Mouse (Mus musculus): ENCODE data around the gene Rnf181. TPM values are rescaled to one million over a fixed set of nuclear protein-coding genes. Genes with fewer than 3 reads are reported as not detected.

The Rnf181 gene
- polyA plus RNA-seq, 1 experiment from 2014 or later = 95.4 TPM

- Histone ChIP-seq H3K36me3 (ENCODE audit: control insufficient read depth, insufficient read depth, low read length) (peaks cover 11% of the 10 kb centered on the region; the same call in 1 of the 2 replicates), H3K4me3 (ENCODE audit: low read depth, low read length) (no peak overlapping the region), H3K27ac (ENCODE audit: low read depth, low read length) (no peak overlapping the region), H3K4me1 (ENCODE audit: control insufficient read depth, insufficient read depth, low read length) (peaks cover 33% of the 10 kb centered on the region), H3K9ac (ENCODE audit: low read depth, low read length) (peak overlapping the region; percentile 34; the same call in 1 of the 2 replicates), H3K9me3 (replicated peaks; ENCODE audit: control insufficient read depth, low read length) (no peaks in the 10 kb centered on the region), H3K4me2 (no peak overlapping the region), H3K27me3 (ENCODE audit: control insufficient read depth, insufficient read depth, low read length) (no peaks in the 10 kb centered on the region)
- 73% methylated on average over 7 of the region's 7 CpGs for WGBS (ENCODE audit: insufficient replicate concordance)
- ATAC-seq (replicated peaks; ENCODE audit: insufficient number of reproducible peaks, low FRiP score, low TSS enrichment) = no peak
These were observed 6.2 kb downstream of the Rnf181 start for GRCm38 (mm10) chr6:72360599-72360935.

GRCm38 (mm10) chr6:72359891-72360598 lies 6.7 kb downstream of the Rnf181 start:
- H3K27ac ChIP-seq (ENCODE audit: low read depth, low read length) = no peak overlapping the region
- no peaks in the 10 kb centered on the region for H3K9me3 ChIP-seq (replicated peaks; ENCODE audit: control insufficient read depth, low read length)
- H3K36me3 ChIP-seq (ENCODE audit: control insufficient read depth, insufficient read depth, low read length) = peaks cover 11% of the 10 kb centered on the region; the same call in 1 of the 2 replicates
- no peaks in the 10 kb centered on the region for H3K27me3 ChIP-seq (ENCODE audit: control insufficient read depth, insufficient read depth, low read length)
- 0 out of 2 replicates have a peak overlapping the region, but pooled peaks have one; percentile 34 for H3K9ac ChIP-seq (ENCODE audit: low read depth, low read length)
- no peak overlapping the region for H3K4me2 ChIP-seq
- peaks cover 34% of the 10 kb centered on the region for H3K4me1 ChIP-seq (ENCODE audit: control insufficient read depth, insufficient read depth, low read length)
- WGBS (ENCODE audit: insufficient replicate concordance) = 85% methylated on average over 11 of the region's 11 CpGs
- no peak overlapping the region for H3K4me3 ChIP-seq (ENCODE audit: low read depth, low read length)
- no peak for ATAC-seq (replicated peaks; ENCODE audit: insufficient number of reproducible peaks, low FRiP score, low TSS enrichment)

GRCm38 (mm10) chr6:72359343-72359742 lies 7.4 kb downstream of the Rnf181 start:
- WGBS (ENCODE audit: insufficient replicate concordance) = 70% methylated on average over 2 of the region's 2 CpGs
- no peak for ATAC-seq (replicated peaks; ENCODE audit: insufficient number of reproducible peaks, low FRiP score, low TSS enrichment)
- no peaks in the 10 kb centered on the region for H3K9me3 ChIP-seq (replicated peaks; ENCODE audit: control insufficient read depth, low read length)
- H3K27me3 ChIP-seq (ENCODE audit: control insufficient read depth, insufficient read depth, low read length) = no peaks in the 10 kb centered on the region
- no peak overlapping the region for H3K4me3 ChIP-seq (ENCODE audit: low read depth, low read length)
- H3K36me3 ChIP-seq (ENCODE audit: control insufficient read depth, insufficient read depth, low read length) = peaks cover 11% of the 10 kb centered on the region; the same call in 1 of the 2 replicates
- no peak overlapping the region for H3K27ac ChIP-seq (ENCODE audit: low read depth, low read length)
- H3K4me1 ChIP-seq (ENCODE audit: control insufficient read depth, insufficient read depth, low read length) = peaks cover 38% of the 10 kb centered on the region
- H3K4me2 ChIP-seq = no peak overlapping the region
- H3K9ac ChIP-seq (ENCODE audit: low read depth, low read length) = no peak overlapping the region

GRCm38 (mm10) chr6:72358086-72358764 lies 8.5 kb downstream of the Rnf181 start:
- Histone ChIP-seq H3K4me1 (ENCODE audit: control insufficient read depth, insufficient read depth, low read length) (peaks cover 38% of the 10 kb centered on the region), H3K36me3 (ENCODE audit: control insufficient read depth, insufficient read depth, low read length) (peaks cover 11% of the 10 kb centered on the region; the same call in 1 of the 2 replicates), H3K9me3 (replicated peaks; ENCODE audit: control insufficient read depth, low read length) (no peaks in the 10 kb centered on the region), H3K27ac (ENCODE audit: low read depth, low read length) (0 out of 2 replicates have a peak overlapping the region, but pooled peaks have one; percentile 15), H3K4me3 (ENCODE audit: low read depth, low read length) (no peak overlapping the region), H3K9ac (ENCODE audit: low read depth, low read length) (no peak overlapping the region), H3K4me2 (no peak overlapping the region), H3K27me3 (ENCODE audit: control insufficient read depth, insufficient read depth, low read length) (no peaks in the 10 kb centered on the region)
- WGBS (ENCODE audit: insufficient replicate concordance) = 84% methylated on average over 10 of the region's 10 CpGs
- ATAC-seq (replicated peaks; ENCODE audit: insufficient number of reproducible peaks, low FRiP score, low TSS enrichment) = no peak

- H3K4me1 ChIP-seq (ENCODE audit: control insufficient read depth, insufficient read depth, low read length) = peaks cover 43% of the 10 kb centered on the region
- H3K36me3 ChIP-seq (ENCODE audit: control insufficient read depth, insufficient read depth, low read length) = peaks cover 11% of the 10 kb centered on the region; the same call in 1 of the 2 replicates
- H3K4me2 ChIP-seq = no peak overlapping the region
- no peak for ATAC-seq (replicated peaks; ENCODE audit: insufficient number of reproducible peaks, low FRiP score, low TSS enrichment)
- H3K27ac ChIP-seq (ENCODE audit: low read depth, low read length) = 0 out of 2 replicates have a peak overlapping the region, but pooled peaks have one; percentile 15
- WGBS (ENCODE audit: insufficient replicate concordance) = 63% methylated on average over 5 of the region's 5 CpGs
- no peaks in the 10 kb centered on the region for H3K9me3 ChIP-seq (replicated peaks; ENCODE audit: control insufficient read depth, low read length)
- no peaks in the 10 kb centered on the region for H3K27me3 ChIP-seq (ENCODE audit: control insufficient read depth, insufficient read depth, low read length)
- 0 out of 2 replicates have a peak overlapping the region, but pooled peaks have one; percentile 22 for H3K9ac ChIP-seq (ENCODE audit: low read depth, low read length)
- no peak overlapping the region for H3K4me3 ChIP-seq (ENCODE audit: low read depth, low read length)
These were observed 9.3 kb downstream of the Rnf181 start for GRCm38 (mm10) chr6:72357164-72358079.

GRCm38 (mm10) chr6:72356001-72356532 lies 10.7 kb downstream of the Rnf181 start:
- peak overlapping the region; percentile 72 for H3K9ac ChIP-seq (ENCODE audit: low read depth, low read length)
- peaks cover 38% of the 10 kb centered on the region for H3K4me1 ChIP-seq (ENCODE audit: control insufficient read depth, insufficient read depth, low read length)
- H3K27ac ChIP-seq (ENCODE audit: low read depth, low read length) = no peak overlapping the region
- no peaks in the 10 kb centered on the region for H3K9me3 ChIP-seq (replicated peaks; ENCODE audit: control insufficient read depth, low read length)
- H3K4me2 ChIP-seq = peak overlapping the region; percentile 94
- ATAC-seq (replicated peaks; ENCODE audit: insufficient number of reproducible peaks, low FRiP score, low TSS enrichment) = peak; percentile 20; the same call in 1 of the 2 replicates
- 24% methylated on average over 7 of the region's 8 CpGs for WGBS (ENCODE audit: insufficient replicate concordance)
- H3K27me3 ChIP-seq (ENCODE audit: control insufficient read depth, insufficient read depth, low read length) = no peaks in the 10 kb centered on the region
- H3K36me3 ChIP-seq (ENCODE audit: control insufficient read depth, insufficient read depth, low read length) = peaks cover 11% of the 10 kb centered on the region; the same call in 1 of the 2 replicates
- peak overlapping the region; percentile 69 for H3K4me3 ChIP-seq (ENCODE audit: low read depth, low read length)

GRCm38 (mm10) chr6:72355066-72355911 lies 11.5 kb downstream of the Rnf181 start, which contains the start of gene Tmem150a:
Gene Tmem150a, plus strand, starts transcription at chr6:72355447.
- under 1% methylated on average over 71 of the region's 71 CpGs for WGBS (ENCODE audit: insufficient replicate concordance)
- peaks cover 9% of the 10 kb centered on the region; the same call in 1 of the 2 replicates for H3K36me3 ChIP-seq (ENCODE audit: control insufficient read depth, insufficient read depth, low read length)

More at GRCm38 (mm10) chr6:72355066-72355911, 11.5 kb downstream of the Rnf181 start, which contains the start of gene Tmem150a:
- H3K27ac ChIP-seq (ENCODE audit: low read depth, low read length) = peak within 1 kb of the TSS; percentile 58; the same call in 1 of the 2 replicates
- peak within 1 kb of the TSS; percentile 69 for H3K4me3 ChIP-seq (ENCODE audit: low read depth, low read length)
- no peaks in the 10 kb centered on the region for H3K27me3 ChIP-seq (ENCODE audit: control insufficient read depth, insufficient read depth, low read length)
- ATAC-seq (replicated peaks; ENCODE audit: insufficient number of reproducible peaks, low FRiP score, low TSS enrichment) = peak; percentile 84
- H3K4me1 ChIP-seq (ENCODE audit: control insufficient read depth, insufficient read depth, low read length) = peaks cover 31% of the 10 kb centered on the region
- H3K4me2 ChIP-seq = peak within 1 kb of the TSS; percentile 94
- H3K9me3 ChIP-seq (replicated peaks; ENCODE audit: control insufficient read depth, low read length) = no peaks in the 10 kb centered on the region
- H3K9ac ChIP-seq (ENCODE audit: low read depth, low read length) = peak within 1 kb of the TSS; percentile 72
